Mouse (Mus musculus) hindbrain, embryonic 13.5 days (tissue): Measurements from ENCODE around the gene Eepd1. TPM values are rescaled to one million over a fixed set of nuclear protein-coding genes. Genes with fewer than 3 reads are reported as not detected.

ENCODE experiments used
- ATAC-seq: fragments of 200-750 bp; cut with Nextera tagmentation; 2 replicates; pipeline ENCODE4 v1.8.0; 2017; ENCODE audit warnings: moderate TSS enrichment; ENCODE audit not compliant: low FRiP score
- H3K27ac ChIP-seq: fragments of 300-500 bp; sonication (generic); 2 replicates; pipeline ENCODE4 v1.5.1; 2015; ENCODE audit warnings: inconsistent platforms, mild to moderate bottlenecking, moderate library complexity
- H3K27me3 ChIP-seq: fragments of 300-500 bp; sonication (generic); 2 replicates; pipeline ENCODE4 v1.6.1; 2015; ENCODE audit warnings: mild to moderate bottlenecking, inconsistent platforms
- H3K36me3 ChIP-seq: fragments of 300-500 bp; sonication (generic); 2 replicates; pipeline ENCODE4 v1.6.1; 2015; ENCODE audit warnings: mild to moderate bottlenecking, inconsistent platforms
- H3K4me1 ChIP-seq: fragments of 300-500 bp; sonication (generic); replicated peaks from 2 replicates; pipeline ENCODE4 v1.6.1; 2015; ENCODE audit warnings: inconsistent platforms
- H3K4me2 ChIP-seq: fragments of 300-500 bp; sonication (generic); 2 replicates; pipeline ENCODE4 v1.6.1; 2015; ENCODE audit warnings: inconsistent platforms, mild to moderate bottlenecking, moderate library complexity
- H3K4me3 ChIP-seq: fragments of 300-500 bp; sonication (generic); 2 replicates; pipeline ENCODE4 v1.5.1; 2015; ENCODE audit warnings: mild to moderate bottlenecking, inconsistent platforms
- H3K9ac ChIP-seq: fragments of 300-500 bp; sonication (generic); 2 replicates; pipeline ENCODE4 v1.6.1; 2015; ENCODE audit warnings: mild to moderate bottlenecking, inconsistent platforms
- H3K9me3 ChIP-seq: fragments of 300-500 bp; sonication (generic); 2 replicates; pipeline ENCODE4 v1.6.1; 2016; ENCODE audit warnings: inconsistent platforms
- WGBS: fragments of 180-500 bp; shearing (Covaris S2); methylation state at CpG from one replicate; pipeline ENCODE4 v1.1.7; 2015; 5-methylcytosine and 5-hydroxymethylcytosine counted together
- polyA plus RNA-seq: library from polyadenylated mRNA; unstranded; fragments of >200 nt; fragmentation: Nextera tagmentation; extraction: Ambion mirVana; gene quantifications from 2 replicates; pipeline ENCODE4 v1.2.1, GENCODE M21; 2015

Eepd1 gene
- polyA plus RNA-seq, 1 experiment from 2014 or later, result 8.0 TPM

DNA sequence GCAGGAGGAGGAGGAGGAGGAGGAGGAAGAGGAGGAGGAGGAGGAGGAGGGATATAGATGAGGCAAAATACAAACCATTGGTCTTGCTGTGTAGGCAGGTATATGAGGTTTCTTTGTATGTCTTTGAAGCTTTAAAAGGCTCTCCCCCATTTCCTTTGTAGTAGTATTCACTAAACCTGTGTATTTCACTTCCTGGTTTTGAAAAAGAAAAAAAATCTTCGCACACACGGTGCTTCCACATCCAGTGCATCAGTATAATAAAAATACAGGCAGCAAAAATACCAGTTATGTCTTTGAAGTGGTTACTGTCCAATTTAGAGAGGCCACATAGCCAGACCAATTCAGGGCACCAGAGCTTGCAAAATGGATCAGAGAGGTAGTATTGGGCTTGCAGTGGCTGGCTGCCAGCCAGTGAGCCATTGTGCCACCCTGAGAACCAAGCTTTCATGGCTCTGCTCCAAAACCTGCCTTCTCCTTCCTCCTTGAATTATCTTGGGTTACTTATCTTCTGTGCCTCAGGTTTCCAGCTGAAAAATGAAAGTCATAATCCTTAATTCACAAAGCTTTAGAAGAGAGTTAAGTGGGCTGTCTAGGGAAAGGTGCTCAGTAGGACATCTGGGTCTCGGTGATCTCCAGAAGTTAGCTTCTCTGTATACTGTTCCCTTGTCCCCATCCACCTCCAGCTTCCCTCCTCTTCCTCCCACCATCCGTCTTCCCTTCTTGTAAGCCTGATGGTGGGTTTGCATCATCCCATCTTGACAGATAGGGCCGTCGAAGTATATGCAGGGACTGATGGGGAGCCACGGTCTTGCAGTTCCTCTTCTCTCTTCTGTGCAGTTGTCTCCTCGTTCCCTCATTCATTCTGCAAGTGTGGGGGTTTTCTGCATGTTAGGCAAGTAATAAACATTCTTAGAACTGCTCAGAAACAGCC is 68.0 kb downstream of the Eepd1 start:
- ATAC-seq, result no peak
- Histone ChIP-seq H3K4me3 (no peak overlapping the region), H3K9ac (no peak overlapping the region), H3K27ac (no peak overlapping the region), H3K9me3 (no peaks in the 10 kb centered on the region), H3K36me3 (no peaks in the 10 kb centered on the region), H3K27me3 (no peaks in the 10 kb centered on the region), H3K4me1 (no peaks in the 10 kb centered on the region), H3K4me2 (no peak overlapping the region)
- 83% methylated on average over 8 of the region's 8 CpGs for WGBS

DNA sequence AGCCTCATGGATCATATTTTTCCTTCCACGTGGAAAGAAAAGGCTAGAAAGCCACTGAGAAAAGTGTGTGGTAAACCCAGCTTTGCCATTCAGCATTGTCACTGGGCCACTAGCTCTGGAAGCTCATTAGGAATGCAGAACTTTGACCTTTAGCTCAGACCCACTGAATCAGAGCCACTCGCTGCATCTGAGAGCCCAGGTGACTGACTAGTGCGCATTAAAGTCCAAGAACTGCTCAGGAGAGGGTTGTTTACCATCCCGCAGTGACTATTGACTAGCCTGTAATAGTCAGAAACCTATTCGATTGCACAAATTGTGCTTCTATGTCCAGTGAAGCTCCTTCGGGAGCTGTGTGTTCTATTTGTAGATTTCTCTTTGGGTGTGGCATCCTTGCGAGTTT is 68.8 kb downstream of the Eepd1 start:
- Histone ChIP-seq H3K4me1 (no peaks in the 10 kb centered on the region), H3K4me3 (no peak overlapping the region), H3K9ac (no peak overlapping the region), H3K4me2 (no peak overlapping the region), H3K27ac (no peak overlapping the region), H3K9me3 (no peaks in the 10 kb centered on the region), H3K27me3 (no peaks in the 10 kb centered on the region), H3K36me3 (no peaks in the 10 kb centered on the region)
- ATAC-seq, result no peak
- WGBS, result 87% methylated on average over 7 of the region's 7 CpGs

DNA sequence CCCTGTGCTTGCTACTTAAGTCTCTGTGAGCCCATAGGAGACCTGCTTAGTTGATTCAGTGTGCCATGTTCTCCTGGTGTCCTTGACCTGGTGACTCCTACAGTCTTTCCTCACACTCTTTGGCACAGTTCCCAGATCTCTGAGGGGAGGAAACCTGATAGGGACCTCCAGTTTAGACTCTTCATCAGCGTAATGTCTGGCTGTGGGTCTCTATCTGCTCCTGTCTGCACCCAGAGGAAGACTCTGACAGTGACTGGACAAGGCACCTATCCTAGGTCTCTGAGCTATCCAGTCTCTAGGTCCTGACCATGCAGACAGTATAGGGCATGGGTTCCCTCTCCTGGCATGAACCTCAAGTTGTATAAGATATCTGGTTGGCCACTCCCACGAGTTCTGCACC is 71.2 kb downstream of the Eepd1 start:
- Histone ChIP-seq H3K4me2 (no peak overlapping the region), H3K9ac (no peak overlapping the region), H3K4me3 (no peak overlapping the region), H3K27me3 (no peaks in the 10 kb centered on the region), H3K36me3 (no peaks in the 10 kb centered on the region), H3K4me1 (no peaks in the 10 kb centered on the region), H3K9me3 (no peaks in the 10 kb centered on the region), H3K27ac (no peak overlapping the region)
- 94% methylated on average over 2 of the region's 2 CpGs for WGBS
- ATAC-seq, result no peak

DNA sequence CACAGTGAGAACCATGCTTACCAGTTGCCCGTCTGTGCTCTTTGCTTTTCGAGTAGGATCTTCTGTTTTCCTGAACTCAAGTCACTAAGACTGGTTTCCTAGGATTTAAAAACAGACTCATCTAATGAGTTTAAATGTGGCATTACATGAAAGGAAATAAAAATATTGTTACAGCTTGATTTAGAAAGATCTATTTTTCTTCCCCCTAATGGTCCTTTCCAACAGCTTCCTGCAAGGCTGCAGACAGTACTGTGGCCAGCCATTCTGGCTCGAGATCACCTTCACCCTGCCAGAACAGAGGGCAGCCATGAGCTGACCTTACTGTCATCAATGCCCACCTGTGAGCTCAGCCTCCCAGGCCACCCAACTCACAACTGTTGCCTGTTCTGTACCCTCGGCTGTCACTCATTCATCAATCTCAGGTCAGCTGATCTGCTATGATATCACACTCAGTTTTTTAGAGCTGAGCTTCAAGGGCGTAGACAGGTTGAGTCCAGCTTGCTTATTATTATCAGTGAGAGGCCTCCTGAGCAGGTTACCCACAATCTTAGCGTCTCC is 73.0 kb downstream of the Eepd1 start:
- H3K9me3 ChIP-seq, result no peaks in the 10 kb centered on the region
- no peaks in the 10 kb centered on the region for H3K36me3 ChIP-seq
- H3K27ac ChIP-seq, result no peak overlapping the region
- 86% methylated on average over 6 of the region's 6 CpGs for WGBS
- no peak overlapping the region for H3K9ac ChIP-seq
- no peaks in the 10 kb centered on the region for H3K27me3 ChIP-seq
- no peak overlapping the region for H3K4me3 ChIP-seq
- ATAC-seq, result no peak
- H3K4me2 ChIP-seq, result no peak overlapping the region
- no peaks in the 10 kb centered on the region for H3K4me1 ChIP-seq

DNA sequence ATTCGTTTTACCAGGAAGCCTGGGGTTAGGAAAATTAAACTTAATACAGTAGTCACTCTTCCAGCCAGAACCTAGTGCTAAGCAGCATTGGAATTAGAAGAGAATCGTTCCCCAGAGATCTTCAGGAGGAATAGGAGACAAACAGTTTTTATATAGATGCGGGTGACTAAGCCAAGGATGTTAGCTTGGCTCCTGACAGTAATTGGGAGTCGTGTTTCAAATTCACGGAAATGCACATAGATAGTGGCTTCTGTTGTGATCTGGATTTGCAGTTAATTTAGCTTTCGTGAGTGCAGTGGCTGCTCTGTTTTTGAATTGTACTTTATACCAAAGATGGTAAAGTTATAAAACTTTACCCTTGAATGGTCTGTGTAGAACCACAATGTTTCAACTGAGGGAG is 73.9 kb downstream of the Eepd1 start:
- ATAC-seq, result no peak
- H3K4me2 ChIP-seq, result no peak overlapping the region
- 86% methylated on average over 6 of the region's 6 CpGs for WGBS
- no peaks in the 10 kb centered on the region for H3K36me3 ChIP-seq
- H3K27me3 ChIP-seq, result no peaks in the 10 kb centered on the region
- H3K4me3 ChIP-seq, result no peak overlapping the region
- no peak overlapping the region for H3K9ac ChIP-seq
- H3K27ac ChIP-seq, result no peak overlapping the region
- no peaks in the 10 kb centered on the region for H3K4me1 ChIP-seq
- H3K9me3 ChIP-seq, result no peaks in the 10 kb centered on the region

DNA sequence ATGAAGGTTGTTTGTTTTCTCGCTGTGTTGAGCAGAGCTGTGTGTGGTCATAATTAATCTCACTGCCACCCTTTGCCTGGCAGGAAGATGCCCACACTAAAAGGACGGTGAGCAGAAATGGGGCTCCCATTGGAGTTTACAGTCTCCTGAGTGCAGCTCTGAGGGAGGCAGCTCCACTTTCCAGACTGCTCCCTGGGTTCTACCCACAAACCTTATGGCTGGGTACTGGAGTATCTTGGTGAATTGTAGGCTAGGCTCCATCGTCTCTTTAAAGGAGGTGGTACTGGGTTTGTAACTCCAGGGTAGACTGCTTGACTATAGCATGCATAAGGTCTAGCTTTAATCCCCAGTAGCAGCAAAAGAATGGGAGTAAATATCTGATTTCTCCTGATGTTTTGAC is 74.7 kb downstream of the Eepd1 start:
- Histone ChIP-seq H3K9me3 (no peaks in the 10 kb centered on the region), H3K27me3 (no peaks in the 10 kb centered on the region), H3K36me3 (no peaks in the 10 kb centered on the region), H3K4me3 (no peak overlapping the region), H3K4me2 (no peak overlapping the region), H3K4me1 (no peaks in the 10 kb centered on the region), H3K27ac (no peak overlapping the region), H3K9ac (no peak overlapping the region)
- no peak for ATAC-seq
- 83% methylated on average over 3 of the region's 3 CpGs for WGBS

DNA sequence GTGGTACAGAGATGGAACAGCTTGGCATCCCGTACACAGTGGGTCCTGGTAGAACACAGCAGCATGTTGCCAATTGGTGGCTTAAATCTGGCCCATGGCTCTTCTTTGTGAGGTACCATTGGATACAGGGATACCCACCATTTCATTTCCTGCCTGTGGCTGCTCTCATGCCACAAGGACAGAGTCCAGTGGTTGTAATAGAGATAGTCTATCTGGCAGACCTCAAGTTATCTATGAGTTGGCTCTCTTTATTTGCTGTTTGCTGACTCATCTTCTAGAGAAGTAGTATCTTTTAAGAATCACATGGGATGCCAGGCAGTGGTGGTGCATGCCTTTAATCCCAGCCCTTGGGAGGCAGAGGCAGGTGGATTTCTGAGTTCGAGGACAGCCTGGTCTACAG is 76.0 kb downstream of the Eepd1 start:
- WGBS, result 96% methylated on average over 2 of the region's 2 CpGs
- H3K4me3 ChIP-seq, result no peak overlapping the region
- no peak overlapping the region for H3K4me2 ChIP-seq
- H3K9me3 ChIP-seq, result no peaks in the 10 kb centered on the region
- H3K27me3 ChIP-seq, result no peaks in the 10 kb centered on the region
- no peak overlapping the region for H3K9ac ChIP-seq
- ATAC-seq, result no peak
- H3K4me1 ChIP-seq, result no peaks in the 10 kb centered on the region
- H3K27ac ChIP-seq, result no peak overlapping the region
- H3K36me3 ChIP-seq, result no peaks in the 10 kb centered on the region

DNA sequence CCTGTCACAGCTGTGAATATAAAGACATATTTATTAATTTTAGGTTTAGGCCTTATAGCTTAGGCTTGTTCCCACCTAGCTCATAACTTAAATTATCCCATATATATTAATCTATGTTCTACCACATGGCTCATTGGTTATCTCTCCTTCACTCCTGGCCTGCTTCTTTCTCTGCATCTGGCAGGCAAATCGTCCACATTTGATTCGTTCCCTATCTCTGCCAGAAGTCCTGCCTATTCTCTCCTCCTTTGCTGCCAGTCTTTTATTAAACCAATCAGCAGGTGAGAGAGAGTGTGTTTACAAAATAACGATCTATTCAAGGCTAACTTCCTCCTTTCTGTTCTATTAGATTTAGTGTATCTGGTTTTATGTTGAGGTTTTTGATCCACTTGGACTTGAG is 77.5 kb downstream of the Eepd1 start:
- WGBS, result 85% methylated on average over 3 of the region's 3 CpGs
- Histone ChIP-seq H3K9ac (no peak overlapping the region), H3K4me1 (no peaks in the 10 kb centered on the region), H3K4me2 (no peak overlapping the region), H3K4me3 (no peak overlapping the region), H3K36me3 (no peaks in the 10 kb centered on the region), H3K27ac (no peak overlapping the region), H3K27me3 (no peaks in the 10 kb centered on the region), H3K9me3 (no peaks in the 10 kb centered on the region)
- ATAC-seq, result no peak

DNA sequence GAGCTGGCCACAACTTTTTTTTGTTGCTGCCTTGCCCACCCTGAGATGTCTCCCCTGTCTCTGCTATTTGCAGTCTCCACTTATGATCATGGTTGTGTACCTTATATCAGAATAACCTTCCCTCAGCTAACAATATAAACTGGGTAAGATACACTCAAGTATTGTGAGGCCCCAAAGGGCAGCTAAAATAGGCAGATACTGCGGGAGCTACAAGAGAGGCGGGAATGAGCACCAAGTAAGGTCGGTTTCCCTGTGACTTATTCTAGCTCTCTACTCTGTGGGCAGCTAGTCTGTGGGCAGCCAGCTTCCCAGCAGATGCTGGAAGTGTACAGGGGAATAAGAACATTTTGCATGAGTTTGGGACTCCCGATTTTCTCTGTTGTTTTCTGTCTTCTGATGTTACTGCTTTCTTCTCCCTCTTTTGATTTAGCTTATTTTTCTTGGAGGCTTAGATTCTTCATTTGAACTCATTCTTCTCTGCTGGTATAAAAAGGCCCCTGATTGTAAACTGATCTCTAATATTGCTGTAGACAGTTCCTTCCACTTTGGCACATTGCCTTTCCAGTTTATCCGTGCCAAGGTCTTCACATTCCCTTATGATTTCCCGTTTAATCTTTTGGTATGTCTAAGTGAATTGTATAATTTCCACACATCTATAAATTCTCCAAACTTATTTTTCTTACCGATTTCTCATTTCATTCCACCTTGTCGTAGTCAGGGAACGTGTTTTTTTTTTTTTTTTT is 78.8 kb downstream of the Eepd1 start:
- H3K27me3 ChIP-seq, result no peaks in the 10 kb centered on the region
- no peak overlapping the region for H3K4me2 ChIP-seq
- WGBS, result 92% methylated on average over 9 of the region's 9 CpGs
- H3K4me3 ChIP-seq, result no peak overlapping the region
- H3K27ac ChIP-seq, result no peak overlapping the region
- H3K9me3 ChIP-seq, result no peaks in the 10 kb centered on the region
- H3K9ac ChIP-seq, result no peak overlapping the region
- no peaks in the 10 kb centered on the region for H3K36me3 ChIP-seq
- no peaks in the 10 kb centered on the region for H3K4me1 ChIP-seq
- ATAC-seq, result no peak

DNA sequence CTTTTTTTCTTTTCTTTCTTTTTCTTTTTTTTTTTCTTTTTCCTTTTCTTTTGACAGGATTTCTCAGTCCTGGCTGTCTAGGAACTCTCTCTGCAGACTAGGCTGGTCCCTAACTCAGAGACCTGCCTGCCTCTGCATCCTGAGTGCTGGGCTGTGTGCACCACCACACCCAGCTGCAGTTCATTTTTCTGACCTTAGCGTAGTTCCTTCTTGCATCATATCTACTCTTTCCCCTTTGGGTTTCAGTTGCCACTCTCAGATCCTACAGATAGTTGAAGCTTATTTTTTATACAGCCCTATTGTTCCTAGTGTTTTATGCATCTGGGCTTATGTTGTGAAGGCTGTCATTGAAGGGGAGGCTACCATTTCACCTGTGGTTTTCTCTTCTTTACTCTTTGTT is 79.8 kb downstream of the Eepd1 start:
- 94% methylated on average over 1 of the region's 1 CpGs for WGBS
- Histone ChIP-seq H3K4me2 (no peak overlapping the region), H3K36me3 (no peaks in the 10 kb centered on the region), H3K9me3 (no peaks in the 10 kb centered on the region), H3K9ac (no peak overlapping the region), H3K4me3 (no peak overlapping the region), H3K27ac (no peak overlapping the region), H3K27me3 (no peaks in the 10 kb centered on the region), H3K4me1 (no peaks in the 10 kb centered on the region)
- ATAC-seq, result no peak

DNA sequence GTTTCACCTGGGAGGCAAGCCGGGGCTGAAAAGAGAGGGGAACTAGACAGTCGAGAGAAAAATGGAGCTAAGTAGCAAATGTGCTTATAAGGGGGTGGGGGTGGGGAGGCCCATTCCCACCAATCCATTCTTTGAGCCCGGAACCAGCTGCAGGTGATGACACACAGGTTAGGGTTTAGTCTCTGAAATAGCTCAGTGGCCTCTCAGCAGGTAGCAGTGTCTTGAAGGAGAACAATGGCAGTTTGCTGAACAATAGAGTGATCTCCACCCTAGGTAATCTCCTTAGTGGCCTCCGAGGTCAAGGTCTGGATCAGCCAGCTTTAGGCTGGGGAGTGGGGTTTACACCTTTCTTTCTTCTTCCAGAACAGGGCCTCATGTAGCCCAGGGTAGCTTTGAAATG is 82.5 kb downstream of the Eepd1 start:
- ATAC-seq, result no peak
- Histone ChIP-seq H3K27ac (no peak overlapping the region), H3K9me3 (no peaks in the 10 kb centered on the region), H3K4me3 (no peak overlapping the region), H3K9ac (no peak overlapping the region), H3K4me2 (no peak overlapping the region), H3K27me3 (no peaks in the 10 kb centered on the region), H3K36me3 (no peaks in the 10 kb centered on the region), H3K4me1 (peaks cover 7% of the 10 kb centered on the region; the same call in 1 of the 2 replicates)
- whole genome bisulfite sequencing, result 78% methylated on average over 4 of the region's 4 CpGs

DNA sequence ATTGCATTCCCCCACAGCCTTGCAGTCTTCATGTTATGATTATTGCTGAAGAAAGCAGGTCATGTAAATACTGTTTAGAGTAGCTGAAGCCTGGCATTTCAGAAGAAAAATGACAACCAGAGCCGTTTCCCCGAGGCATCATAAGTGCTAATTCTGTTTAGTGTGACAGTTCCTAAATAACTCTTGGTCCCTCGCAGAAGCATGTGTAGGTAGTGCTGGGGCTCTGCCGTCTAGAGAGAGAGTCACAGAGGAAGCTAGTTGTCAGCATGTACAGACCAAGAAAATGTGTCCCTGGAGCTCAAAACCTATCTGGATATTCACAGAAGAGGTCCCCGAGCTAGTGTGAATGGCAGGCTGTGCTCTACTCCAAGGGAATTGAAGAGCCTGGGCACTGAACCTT is 85.7 kb downstream of the Eepd1 start:
- H3K4me3 ChIP-seq, result no peak overlapping the region
- ATAC-seq, result no peak

More for the DNA sequence above, 85.7 kb downstream of the Eepd1 start:
- no peaks in the 10 kb centered on the region for H3K36me3 ChIP-seq
- no peak overlapping the region for H3K9ac ChIP-seq
- H3K27me3 ChIP-seq, result no peaks in the 10 kb centered on the region
- H3K27ac ChIP-seq, result no peak overlapping the region
- 69% methylated on average over 5 of the region's 5 CpGs for WGBS
- H3K9me3 ChIP-seq, result no peaks in the 10 kb centered on the region
- H3K4me2 ChIP-seq, result no peak overlapping the region
- peaks cover 15% of the 10 kb centered on the region for H3K4me1 ChIP-seq
